Mouse (Mus musculus): ENCODE data around the gene Rasl2-9.
"Not testable (repeated sequence)": the region's sequence is repeated elsewhere in the genome, so short reads cannot be mapped to it uniquely, and the experiment has no call there.

The Rasl2-9 gene

GRCm38 (mm10) chr7:5125549-5126406, at the start of gene Rasl2-9:
TSS of gene Rasl2-9 (minus strand) at chr7:5125950.
- peak; percentile 64 for DNase-seq (ENCODE audit: low read depth, low spot score)

- not testable (repeated sequence) for DNase-seq (ENCODE audit: low read depth, low spot score)
Measured at GRCm38 (mm10) chr7:5149570-5149969, 23.8 kb upstream of the Rasl2-9 start, which contains the start of gene Vmn1r55. TSS of gene Vmn1r55 (minus strand) at chr7:5149670.

- no peak for DNase-seq (ENCODE audit: low read depth, low spot score)
Measured at GRCm38 (mm10) chr7:5125078-5125477, 672 bp downstream of the Rasl2-9 start.

GRCm38 (mm10) chr7:5116850-5117249, 8.9 kb downstream of the Rasl2-9 start, which contains the start of gene Rfpl4:
TSS of gene Rfpl4 (minus strand) at chr7:5116950.
- DNase-seq (ENCODE audit: low read depth, low spot score), result no peak

- DNase-seq (ENCODE audit: low read depth, low spot score), result no peak
Measured at GRCm38 (mm10) chr7:5112701-5113100, 13.0 kb downstream of the Rasl2-9 start.

GRCm38 (mm10) chr7:5109301-5109700, 16.4 kb downstream of the Rasl2-9 start:
- peak; percentile 73 for DNase-seq (ENCODE audit: low read depth, low spot score)

- no peak for DNase-seq (ENCODE audit: low read depth, low spot score)
Measured at GRCm38 (mm10) chr7:5108272-5108671, 17.5 kb downstream of the Rasl2-9 start.

GRCm38 (mm10) chr7:5102564-5102963, 23.2 kb downstream of the Rasl2-9 start:
- DNase-seq (ENCODE audit: low read depth, low spot score), result no peak

- no peak for DNase-seq (ENCODE audit: low read depth, low spot score)
Measured at GRCm38 (mm10) chr7:5101066-5101663, 24.6 kb downstream of the Rasl2-9 start.

GRCm38 (mm10) chr7:5099796-5100195, 26.0 kb downstream of the Rasl2-9 start:
- DNase-seq (ENCODE audit: low read depth, low spot score), result peak; percentile 29

- no peak for DNase-seq (ENCODE audit: low read depth, low spot score)
Measured at GRCm38 (mm10) chr7:5098769-5099168, 27.0 kb downstream of the Rasl2-9 start.

GRCm38 (mm10) chr7:5092831-5093510, 32.8 kb downstream of the Rasl2-9 start:
- DNase-seq (ENCODE audit: low read depth, low spot score), result no peak

GRCm38 (mm10) chr7:5092381-5092780, 33.4 kb downstream of the Rasl2-9 start:
- no peak for DNase-seq (ENCODE audit: low read depth, low spot score)

GRCm38 (mm10) chr7:5091008-5091728, 34.6 kb downstream of the Rasl2-9 start:
- DNase-seq (ENCODE audit: low read depth, low spot score), result no peak

- no peak for DNase-seq (ENCODE audit: low read depth, low spot score)
Measured at GRCm38 (mm10) chr7:5089853-5090252, 35.9 kb downstream of the Rasl2-9 start.

GRCm38 (mm10) chr7:5087886-5088285, 37.9 kb downstream of the Rasl2-9 start:
- DNase-seq (ENCODE audit: low read depth, low spot score), result no peak

- no peak for DNase-seq (ENCODE audit: low read depth, low spot score)
Measured at GRCm38 (mm10) chr7:5086921-5087440, 38.8 kb downstream of the Rasl2-9 start.

- DNase-seq (ENCODE audit: low read depth, low spot score), result no peak
Measured at GRCm38 (mm10) chr7:5085512-5085911, 40.2 kb downstream of the Rasl2-9 start.

- no peak for DNase-seq (ENCODE audit: low read depth, low spot score)
Measured at GRCm38 (mm10) chr7:5083325-5084105, 42.2 kb downstream of the Rasl2-9 start.

GRCm38 (mm10) chr7:5081939-5082338, 43.8 kb downstream of the Rasl2-9 start:
- no peak for DNase-seq (ENCODE audit: low read depth, low spot score)

- DNase-seq (ENCODE audit: low read depth, low spot score), result no peak
Measured at GRCm38 (mm10) chr7:5081241-5081640, 44.5 kb downstream of the Rasl2-9 start.
